Mouse (Mus musculus) limb, embryonic 10.5 days (tissue): ENCODE measurements at regions not wholly inside any gene's neighbourhood (a gene's known extent, or its start where the extent isn't known, plus 50 kb on each side); places are given as distances from the start of the nearest gene placed in this dataset.

ENCODE experiments used
- DNase-seq: peaks from one replicate; pipeline ENCODE4 v3.0.0-alpha.2; 2017; ENCODE audit warnings: low spot score
- H3K27ac ChIP-seq: fragments of 300-500 bp; sonication (generic); 2 replicates; pipeline ENCODE4 v1.5.1; 2016; ENCODE audit warnings: mild to moderate bottlenecking
- H3K27me3 ChIP-seq: fragments of 300-500 bp; sonication (generic); 2 replicates; pipeline ENCODE4 v1.6.1; 2016; ENCODE audit warnings: low read depth, mild to moderate bottlenecking; ENCODE audit not compliant: poor library complexity, severe bottlenecking
- H3K36me3 ChIP-seq: fragments of 300-500 bp; sonication (generic); 2 replicates; pipeline ENCODE4 v1.6.1; 2016; ENCODE audit warnings: mild to moderate bottlenecking, moderate library complexity
- H3K4me1 ChIP-seq: fragments of 300-500 bp; sonication (generic); 2 replicates; pipeline ENCODE4 v1.6.1; 2016
- H3K4me3 ChIP-seq: fragments of 300-500 bp; sonication (generic); 2 replicates; pipeline ENCODE4 v1.5.1; 2016; ENCODE audit warnings: mild to moderate bottlenecking, moderate library complexity
- H3K9me3 ChIP-seq: fragments of 300-500 bp; sonication (generic); replicated peaks from 2 replicates; pipeline ENCODE4 v1.6.1; 2016; ENCODE audit warnings: mild to moderate bottlenecking
- WGBS: fragments of 180-500 bp; shearing (Covaris S2); methylation state at CpG from one replicate; pipeline ENCODE4 v1.1.7; 2016; 5-methylcytosine and 5-hydroxymethylcytosine counted together

- H3K36me3 ChIP-seq = no peaks in the 10 kb centered on the region
- no peak overlapping the region for H3K27ac ChIP-seq
- DNase-seq = no peak
- no peaks in the 10 kb centered on the region for H3K27me3 ChIP-seq
- no peaks in the 10 kb centered on the region for H3K9me3 ChIP-seq
- WGBS = 91% methylated on average over 4 of the region's 4 CpGs
- no peak overlapping the region for H3K4me3 ChIP-seq
- H3K4me1 ChIP-seq = no peaks in the 10 kb centered on the region
Measured at GRCm38 (mm10) chr4:33786958-33787357, 137.4 kb upstream of the Cnr1 start.

GRCm38 (mm10) chr4:33793398-33793797 is 131.0 kb upstream of the Cnr1 start:
- DNase-seq = no peak
- Histone ChIP-seq H3K4me3 (no peak overlapping the region), H3K4me1 (no peaks in the 10 kb centered on the region), H3K27ac (no peak overlapping the region), H3K36me3 (no peaks in the 10 kb centered on the region), H3K9me3 (no peaks in the 10 kb centered on the region), H3K27me3 (no peaks in the 10 kb centered on the region)
- 95% methylated on average over 8 of the region's 8 CpGs for WGBS

GRCm38 (mm10) chr4:33795461-33795860 is 128.9 kb upstream of the Cnr1 start:
- no peak for DNase-seq
- Histone ChIP-seq H3K27me3 (no peaks in the 10 kb centered on the region), H3K9me3 (no peaks in the 10 kb centered on the region), H3K27ac (no peak overlapping the region), H3K4me1 (no peaks in the 10 kb centered on the region), H3K36me3 (no peaks in the 10 kb centered on the region), H3K4me3 (no peak overlapping the region)
- WGBS = over 99% methylated on average over 3 of the region's 3 CpGs

- whole genome bisulfite sequencing = 97% methylated on average over 4 of the region's 4 CpGs
Measured at GRCm38 (mm10) chr4:33797964-33798363, 126.4 kb upstream of the Cnr1 start.

GRCm38 (mm10) chr4:33798654-33799053 is 125.7 kb upstream of the Cnr1 start:
- Histone ChIP-seq H3K4me3 (no peak overlapping the region), H3K27ac (no peak overlapping the region), H3K36me3 (no peaks in the 10 kb centered on the region), H3K9me3 (no peaks in the 10 kb centered on the region), H3K27me3 (no peaks in the 10 kb centered on the region), H3K4me1 (no peaks in the 10 kb centered on the region)
- no peak for DNase-seq
- 81% methylated on average over 6 of the region's 6 CpGs for WGBS

More at GRCm38 (mm10) chr4:33797964-33798363, 126.4 kb upstream of the Cnr1 start:
- H3K27ac ChIP-seq = no peak overlapping the region
- DNase-seq = no peak
- no peaks in the 10 kb centered on the region for H3K4me1 ChIP-seq
- no peaks in the 10 kb centered on the region for H3K9me3 ChIP-seq
- no peak overlapping the region for H3K4me3 ChIP-seq
- no peaks in the 10 kb centered on the region for H3K27me3 ChIP-seq
- H3K36me3 ChIP-seq = no peaks in the 10 kb centered on the region

GRCm38 (mm10) chr4:33799110-33799509 is 125.3 kb upstream of the Cnr1 start:
- Histone ChIP-seq H3K4me1 (no peaks in the 10 kb centered on the region), H3K27me3 (no peaks in the 10 kb centered on the region), H3K36me3 (no peaks in the 10 kb centered on the region), H3K27ac (no peak overlapping the region), H3K9me3 (no peaks in the 10 kb centered on the region), H3K4me3 (no peak overlapping the region)
- WGBS = 68% methylated on average over 6 of the region's 6 CpGs
- no peak for DNase-seq

GRCm38 (mm10) chr4:33799831-33800230 is 124.6 kb upstream of the Cnr1 start:
- Histone ChIP-seq H3K9me3 (no peaks in the 10 kb centered on the region), H3K36me3 (no peaks in the 10 kb centered on the region), H3K4me1 (no peaks in the 10 kb centered on the region), H3K27me3 (no peaks in the 10 kb centered on the region), H3K4me3 (no peak overlapping the region), H3K27ac (no peak overlapping the region)
- WGBS = 66% methylated on average over 1 of the region's 1 CpGs
- DNase-seq = no peak

GRCm38 (mm10) chr4:33812338-33812737 is 112.1 kb upstream of the Cnr1 start:
- 87% methylated on average over 1 of the region's 1 CpGs for whole genome bisulfite sequencing
- H3K27me3 ChIP-seq = no peaks in the 10 kb centered on the region
- no peak for DNase-seq

GRCm38 (mm10) chr4:33823850-33824249 is 100.5 kb upstream of the Cnr1 start:
- Histone ChIP-seq H3K27ac (no peak overlapping the region), H3K9me3 (no peaks in the 10 kb centered on the region), H3K27me3 (no peaks in the 10 kb centered on the region), H3K36me3 (no peaks in the 10 kb centered on the region), H3K4me1 (peaks cover 7% of the 10 kb centered on the region), H3K4me3 (no peak overlapping the region)
- WGBS = 7% methylated on average over 5 of the region's 5 CpGs
- peak; percentile 32 for DNase-seq

More at GRCm38 (mm10) chr4:33812338-33812737, 112.1 kb upstream of the Cnr1 start:
- Histone ChIP-seq H3K36me3 (no peaks in the 10 kb centered on the region), H3K27ac (no peak overlapping the region), H3K4me1 (no peaks in the 10 kb centered on the region), H3K9me3 (no peaks in the 10 kb centered on the region), H3K4me3 (no peak overlapping the region)

GRCm38 (mm10) chr4:33833134-33833533 is 91.3 kb upstream of the Cnr1 start:
- Histone ChIP-seq H3K36me3 (no peaks in the 10 kb centered on the region), H3K4me3 (no peak overlapping the region), H3K4me1 (no peaks in the 10 kb centered on the region), H3K9me3 (no peaks in the 10 kb centered on the region), H3K27me3 (no peaks in the 10 kb centered on the region), H3K27ac (no peak overlapping the region)
- DNase-seq = no peak
- 90% methylated on average over 7 of the region's 7 CpGs for WGBS

- H3K36me3 ChIP-seq = no peaks in the 10 kb centered on the region
- no peaks in the 10 kb centered on the region for H3K27me3 ChIP-seq
- 91% methylated on average over 6 of the region's 6 CpGs for WGBS
- no peaks in the 10 kb centered on the region for H3K4me1 ChIP-seq
- no peak overlapping the region for H3K4me3 ChIP-seq
- no peak overlapping the region for H3K27ac ChIP-seq
- no peaks in the 10 kb centered on the region for H3K9me3 ChIP-seq
- DNase-seq = no peak
Measured at GRCm38 (mm10) chr4:33838436-33838835, 86.0 kb upstream of the Cnr1 start.

GRCm38 (mm10) chr4:33840119-33840518 is 84.3 kb upstream of the Cnr1 start:
- H3K36me3 ChIP-seq = no peaks in the 10 kb centered on the region
- H3K27ac ChIP-seq = no peak overlapping the region
- H3K27me3 ChIP-seq = no peaks in the 10 kb centered on the region
- no peak for DNase-seq
- H3K4me3 ChIP-seq = no peak overlapping the region
- 87% methylated on average over 14 of the region's 14 CpGs for WGBS
- H3K4me1 ChIP-seq = no peaks in the 10 kb centered on the region
- no peaks in the 10 kb centered on the region for H3K9me3 ChIP-seq

GRCm38 (mm10) chr4:33845611-33846395 is 78.6 kb upstream of the Cnr1 start:
- Histone ChIP-seq H3K9me3 (no peaks in the 10 kb centered on the region), H3K4me1 (peaks cover 8% of the 10 kb centered on the region; the same call in 1 of the 2 replicates), H3K4me3 (no peak overlapping the region), H3K36me3 (no peaks in the 10 kb centered on the region), H3K27me3 (no peaks in the 10 kb centered on the region), H3K27ac (no peak overlapping the region)
- WGBS = 33% methylated on average over 9 of the region's 9 CpGs
- DNase-seq = no peak

- 84% methylated on average over 7 of the region's 7 CpGs for WGBS
- no peak for DNase-seq
- Histone ChIP-seq H3K4me3 (no peak overlapping the region), H3K27me3 (no peaks in the 10 kb centered on the region), H3K27ac (no peak overlapping the region), H3K4me1 (peaks cover 8% of the 10 kb centered on the region; the same call in 1 of the 2 replicates), H3K9me3 (no peaks in the 10 kb centered on the region), H3K36me3 (no peaks in the 10 kb centered on the region)
Measured at GRCm38 (mm10) chr4:33850249-33850648, 74.1 kb upstream of the Cnr1 start.
